Mouse (Mus musculus) 416B (cell line): Measurements from ENCODE around the gene Ruvbl2.
A peak's percentile ranks its signal among the peaks of the same experiment; 100 is the strongest.

Experiments
- DNase-seq: peaks from one replicate; pipeline ENCODE4 v3.0.0; 2011; ENCODE audit warnings: low read depth

Ruvbl2 gene

GRCm38 (mm10) chr7:45396787-45397186 lies 41.1 kb downstream of the Ruvbl2 start:
- peak; percentile 53 for DNase-seq

GRCm38 (mm10) chr7:45396337-45396775 lies 41.5 kb downstream of the Ruvbl2 start:
- peak; percentile 58 for DNase-seq

DNA sequence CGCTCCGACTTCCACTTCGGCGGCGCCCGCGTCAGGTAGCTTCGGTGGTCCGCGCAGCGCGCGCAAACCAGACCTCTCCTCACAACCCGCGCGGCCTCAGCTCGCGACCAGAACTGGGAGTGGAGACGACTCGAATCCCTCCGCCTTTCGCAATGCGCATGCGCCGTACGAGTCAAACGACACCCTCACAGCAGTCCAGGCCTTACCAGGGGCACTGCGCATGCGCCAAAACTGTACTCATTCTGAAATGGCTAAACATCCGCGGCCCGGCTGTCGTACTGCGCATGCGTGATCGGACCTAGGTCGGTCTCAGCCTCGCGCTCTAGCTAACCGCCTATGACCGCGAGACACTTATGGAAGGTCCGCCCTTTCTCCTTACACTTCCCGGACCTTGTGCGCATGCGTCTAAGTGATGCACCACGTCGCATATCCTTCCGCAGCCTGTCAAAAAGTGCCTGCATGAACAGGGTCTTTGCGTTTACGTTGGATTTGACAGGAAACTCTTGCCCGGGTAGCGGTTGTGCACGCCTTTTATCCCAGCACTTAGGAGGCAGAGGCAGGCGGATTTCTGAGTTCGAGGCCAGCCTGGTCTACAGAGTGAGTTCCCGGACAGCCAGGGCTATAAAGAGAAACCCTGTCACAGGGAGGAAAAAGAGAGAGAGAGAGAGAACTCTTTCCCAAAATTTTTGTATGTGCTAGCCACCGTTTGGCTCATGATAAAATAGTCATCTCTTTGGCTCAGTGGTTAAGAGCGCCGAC lies 42.1 kb downstream of the Ruvbl2 start, which contains the start of gene Snrnp70:
Gene Snrnp70 (minus strand): TSS at position 165 of the 759 bp plus-strand sequence.
- peak; percentile 100 for DNase-seq

DNA sequence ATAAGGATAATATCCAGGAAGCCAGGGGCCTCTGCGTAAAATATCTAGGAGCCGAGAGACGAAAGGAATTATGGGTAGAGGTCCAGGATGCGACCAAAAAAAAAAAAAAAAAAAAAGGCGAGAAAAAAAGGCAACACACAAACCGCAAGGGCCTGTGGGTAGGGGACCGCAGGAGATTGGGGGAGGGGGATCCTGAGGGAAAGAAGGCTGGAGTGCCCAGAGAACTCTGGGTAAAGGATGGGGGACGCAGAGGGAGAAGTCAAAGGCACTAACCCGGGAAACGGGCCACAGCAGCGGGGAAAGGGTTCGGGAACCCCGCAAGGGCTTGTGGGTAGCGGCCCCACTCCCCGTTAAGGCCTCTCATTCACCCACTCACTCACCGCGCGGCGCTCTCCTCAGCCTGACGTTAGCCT lies 42.8 kb downstream of the Ruvbl2 start:
- DNase-seq: no peak

- DNase-seq: no peak
Measured at GRCm38 (mm10) chr7:45386077-45386476, 51.8 kb downstream of the Ruvbl2 start.

- no peak for DNase-seq
Measured at GRCm38 (mm10) chr7:45376057-45376456, 61.8 kb downstream of the Ruvbl2 start.

DNA sequence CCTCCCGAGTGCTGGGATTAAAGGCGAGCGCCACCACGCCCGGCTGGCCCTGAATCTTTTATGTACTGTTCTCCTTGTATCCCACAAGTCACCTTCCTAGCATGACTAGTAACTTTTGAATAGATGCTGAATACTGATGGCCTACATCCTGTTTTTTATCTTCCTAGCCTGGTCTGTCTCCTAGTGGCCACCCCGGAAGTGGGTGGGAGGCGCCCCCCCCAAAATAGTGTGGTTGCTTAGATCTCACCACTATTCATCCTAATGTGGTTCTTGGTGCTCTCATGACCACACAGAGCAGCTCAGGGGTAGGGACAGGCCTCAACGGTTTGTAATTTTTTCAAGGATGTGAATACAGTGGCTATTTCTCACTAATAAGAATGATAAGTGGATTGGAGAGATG lies 63.3 kb downstream of the Ruvbl2 start:
- peak; percentile 43 for DNase-seq

DNA sequence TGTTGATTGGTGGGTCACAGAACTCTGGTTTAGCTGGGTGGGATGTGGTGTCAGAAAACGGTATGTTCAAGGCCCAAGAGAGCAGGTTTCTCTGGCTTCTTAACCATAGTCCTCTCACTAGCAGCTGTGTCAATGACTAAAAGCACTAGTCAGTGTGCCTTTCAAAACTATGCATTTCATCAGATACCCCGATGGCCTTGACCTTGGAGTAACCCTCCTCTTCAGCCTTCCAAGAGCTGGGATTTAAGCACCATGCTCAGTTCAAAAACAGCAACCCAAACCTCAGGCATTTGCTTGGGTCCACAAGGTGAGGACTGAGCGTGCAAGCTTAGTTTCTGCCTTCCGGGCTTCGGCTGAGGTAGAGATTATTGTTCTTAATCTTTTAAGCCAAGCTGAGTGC lies 65.5 kb downstream of the Ruvbl2 start:
- peak; percentile 23 for DNase-seq
